Mouse (Mus musculus) erythroid progenitor cell, adult 5-6 weeks (primary cell): Measurements from ENCODE around the gene Hoxb2. TPM values are rescaled to one million over a fixed set of nuclear protein-coding genes. Genes with fewer than 3 reads are reported as not detected.

Experiments used
- ATAC-seq: replicated peaks from 2 replicates; pipeline ENCODE4 v1.8.0; 2016; ENCODE audit warnings: moderate number of reproducible peaks, mild to moderate bottlenecking, moderate TSS enrichment, inconsistent platforms; ENCODE audit not compliant: poor library complexity, low FRiP score, severe bottlenecking
- total RNA-seq, 2 experiments: library from RNA; stranded (forward) in 1 of 2; stranded (reverse) in 1 of 2; fragments of 150-400 nt in 1 of 2; fragments of 186-747, 209-891 nt in 1 of 2; gene quantifications; 2 replicates each; pipeline versions ENCODE4 v1.2.3 to v1.2.4; 2015 to 2017; ENCODE audit warnings: low replicate concordance in 2 of 2

The Hoxb2 gene
- total RNA-seq, 2 experiments from 2014 or later, result not detected

- no peak for ATAC-seq
Observed at GRCm38 (mm10) chr11:96314671-96315343, 35.5 kb upstream of the Hoxb2 start.

DNA sequence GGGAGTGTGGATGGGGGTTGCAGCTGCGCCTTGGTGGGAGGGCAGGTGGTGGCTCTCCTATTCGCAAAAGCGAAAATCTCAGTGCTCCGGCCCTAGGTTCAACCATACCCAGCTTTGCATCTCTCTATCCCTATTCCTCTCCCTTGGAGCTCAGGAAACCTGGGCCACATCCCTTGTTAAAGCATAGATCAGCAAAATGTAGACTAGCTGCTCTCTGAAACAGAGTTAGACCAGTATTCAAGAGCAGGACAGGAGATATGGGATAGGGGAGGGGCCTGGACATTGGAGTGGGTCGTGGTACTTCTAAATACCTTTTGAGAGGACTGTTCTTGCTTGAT lies 35.0 kb upstream of the Hoxb2 start:
- no peak for ATAC-seq

- ATAC-seq, result no peak
Observed at GRCm38 (mm10) chr11:96316696-96317607, 33.4 kb upstream of the Hoxb2 start.

DNA sequence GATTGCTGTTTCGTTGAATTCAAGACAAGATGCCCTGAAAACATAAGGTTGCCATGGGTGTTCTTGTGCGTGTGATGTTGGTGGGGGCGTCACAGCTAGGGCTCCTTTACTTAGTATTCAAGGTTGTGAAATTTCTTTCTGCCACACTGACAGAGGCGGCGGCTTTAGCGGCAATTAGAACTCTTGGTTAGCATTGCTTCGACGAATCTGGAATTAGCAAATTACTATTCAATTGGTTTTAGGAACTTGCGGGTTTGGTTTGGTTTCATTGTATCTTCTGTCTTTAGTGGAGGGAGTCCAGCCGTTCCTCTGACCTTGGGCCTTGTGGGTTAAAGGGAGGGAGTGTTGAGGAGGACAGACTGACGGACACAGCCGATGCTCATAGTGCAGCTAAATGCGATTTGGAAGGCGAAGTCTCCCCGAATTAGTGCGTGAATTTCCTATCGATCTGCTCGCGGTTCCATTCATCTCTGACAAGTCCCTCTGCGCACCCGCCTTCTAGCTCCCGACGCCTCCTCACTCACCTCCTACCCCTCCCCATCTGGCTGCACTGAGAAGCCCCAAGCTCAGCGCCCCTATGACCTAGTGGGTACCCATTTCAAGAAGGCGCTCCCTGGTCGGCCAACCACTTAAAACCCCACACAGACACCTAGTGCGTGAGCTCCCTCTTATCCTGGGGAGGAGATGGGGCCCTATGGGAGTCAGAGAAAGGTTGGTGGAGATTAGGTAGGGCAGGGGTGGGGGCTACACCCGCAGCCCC lies 32.5 kb upstream of the Hoxb2 start, which contains the start of gene Hoxb4:
Gene Hoxb4, plus strand, starts transcription at position 660 of the 760 bp plus-strand sequence.
- no peak for ATAC-seq

GRCm38 (mm10) chr11:96318368-96319070 lies 31.8 kb upstream of the Hoxb2 start:
- ATAC-seq, result no peak

DNA sequence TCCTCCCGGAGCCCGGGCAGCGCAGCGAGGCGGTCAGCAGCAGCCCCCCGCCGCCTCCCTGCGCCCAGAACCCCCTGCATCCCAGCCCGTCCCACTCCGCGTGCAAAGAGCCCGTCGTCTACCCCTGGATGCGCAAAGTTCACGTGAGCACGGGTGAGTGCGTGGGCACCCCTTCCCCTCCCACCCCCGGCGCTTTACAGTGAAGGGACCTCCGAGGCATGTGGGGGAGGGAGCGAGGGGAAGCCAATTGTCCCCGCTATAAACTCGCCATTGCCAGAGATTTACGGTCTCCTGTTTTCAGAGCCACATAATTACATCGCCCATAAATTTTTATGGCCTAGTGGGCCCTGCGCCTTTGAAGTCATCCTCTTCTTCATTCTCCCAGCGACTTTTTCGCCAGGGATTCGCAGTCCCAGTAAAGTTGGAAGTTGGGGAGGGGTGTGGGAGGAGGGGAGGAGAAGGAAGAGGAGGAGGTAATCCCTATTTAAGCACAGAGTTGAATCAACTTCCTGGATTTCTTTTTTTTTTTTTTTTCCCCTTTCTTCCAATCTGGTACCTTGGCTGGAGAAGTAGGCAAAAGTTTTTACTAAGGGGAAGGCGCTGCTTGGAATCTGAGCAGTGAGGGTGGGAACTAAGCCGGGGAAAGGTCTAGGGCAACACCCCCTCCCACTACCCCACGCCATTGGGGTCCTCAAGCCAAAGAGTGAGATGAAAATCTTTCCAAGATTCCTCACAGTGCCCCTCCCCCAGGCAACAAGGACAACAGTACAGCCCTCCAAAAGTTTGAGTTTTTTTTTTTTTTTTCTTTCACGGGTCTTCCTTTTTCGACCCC lies 31.0 kb upstream of the Hoxb2 start:
- no peak for ATAC-seq

DNA sequence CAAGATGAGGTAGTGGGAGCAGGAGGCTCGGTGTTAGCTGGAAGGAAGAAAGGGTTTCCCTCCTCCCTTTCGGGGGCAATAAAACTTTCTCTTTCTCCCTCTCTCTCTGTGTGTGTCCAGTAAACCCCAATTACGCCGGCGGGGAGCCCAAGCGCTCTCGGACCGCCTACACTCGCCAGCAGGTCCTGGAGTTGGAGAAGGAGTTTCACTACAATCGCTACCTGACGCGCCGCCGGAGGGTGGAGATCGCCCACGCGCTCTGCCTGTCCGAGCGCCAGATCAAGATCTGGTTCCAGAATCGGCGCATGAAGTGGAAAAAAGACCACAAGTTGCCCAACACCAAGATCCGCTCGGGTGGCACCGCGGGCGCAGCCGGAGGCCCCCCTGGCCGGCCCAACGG lies 30.4 kb upstream of the Hoxb2 start:
- ATAC-seq, result no peak

GRCm38 (mm10) chr11:96320688-96321087 lies 29.6 kb upstream of the Hoxb2 start:
- ATAC-seq, result no peak

GRCm38 (mm10) chr11:96321846-96322245 lies 28.5 kb upstream of the Hoxb2 start:
- no peak for ATAC-seq

GRCm38 (mm10) chr11:96322738-96323137 lies 27.6 kb upstream of the Hoxb2 start:
- no peak for ATAC-seq

DNA sequence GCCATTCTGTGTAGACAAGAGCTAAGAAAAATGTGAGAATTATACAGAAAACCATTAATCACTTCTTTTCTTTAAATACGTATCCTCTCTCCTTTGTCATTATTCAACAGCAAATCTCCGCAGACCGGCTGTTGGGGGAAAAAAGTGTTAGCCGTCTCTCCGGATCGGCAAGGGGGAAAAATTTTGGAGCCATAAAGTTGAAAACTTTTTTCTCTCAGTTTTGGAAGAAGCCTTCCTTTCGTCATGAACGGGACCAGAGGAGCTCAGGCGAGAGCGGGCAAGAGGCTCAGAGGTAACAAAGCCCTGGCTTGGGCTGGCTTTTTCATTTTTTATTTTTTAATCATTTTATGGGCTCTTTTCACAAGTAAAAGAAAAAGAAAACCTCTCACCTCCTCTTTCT lies 27.2 kb upstream of the Hoxb2 start, which contains the start of gene Hoxb3:
Gene Hoxb3, plus strand, starts transcription at position 173 of the 400 bp plus-strand sequence.
- no peak for ATAC-seq

- ATAC-seq, result no peak
Observed at GRCm38 (mm10) chr11:96324125-96324524, 26.2 kb upstream of the Hoxb2 start.

GRCm38 (mm10) chr11:96324965-96325364 lies 25.4 kb upstream of the Hoxb2 start:
- ATAC-seq, result no peak

GRCm38 (mm10) chr11:96325747-96326212 lies 24.5 kb upstream of the Hoxb2 start:
- ATAC-seq, result no peak

GRCm38 (mm10) chr11:96326705-96327104 lies 23.6 kb upstream of the Hoxb2 start:
- ATAC-seq, result no peak

- no peak for ATAC-seq
Observed at GRCm38 (mm10) chr11:96327122-96327521, 23.2 kb upstream of the Hoxb2 start.

DNA sequence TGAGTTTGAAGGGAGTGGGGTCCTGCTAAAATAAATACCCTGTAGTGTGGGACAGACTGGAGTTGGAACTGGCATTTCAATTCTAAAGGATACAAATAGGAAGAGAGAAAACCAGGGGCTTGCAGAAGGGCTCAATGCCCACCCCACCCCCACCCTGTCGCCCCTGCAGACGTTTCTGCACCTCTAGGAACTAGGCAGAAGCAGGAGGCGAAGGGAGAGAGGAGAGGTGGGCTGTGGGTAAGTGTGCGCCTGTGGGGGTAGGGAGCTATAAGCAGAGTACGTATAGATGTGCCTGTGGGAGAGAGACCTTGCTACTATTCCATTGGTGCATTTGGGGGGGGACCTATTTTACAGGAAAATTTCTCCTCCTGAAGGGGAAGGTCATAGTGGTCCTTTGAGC lies 22.6 kb upstream of the Hoxb2 start:
- no peak for ATAC-seq

DNA sequence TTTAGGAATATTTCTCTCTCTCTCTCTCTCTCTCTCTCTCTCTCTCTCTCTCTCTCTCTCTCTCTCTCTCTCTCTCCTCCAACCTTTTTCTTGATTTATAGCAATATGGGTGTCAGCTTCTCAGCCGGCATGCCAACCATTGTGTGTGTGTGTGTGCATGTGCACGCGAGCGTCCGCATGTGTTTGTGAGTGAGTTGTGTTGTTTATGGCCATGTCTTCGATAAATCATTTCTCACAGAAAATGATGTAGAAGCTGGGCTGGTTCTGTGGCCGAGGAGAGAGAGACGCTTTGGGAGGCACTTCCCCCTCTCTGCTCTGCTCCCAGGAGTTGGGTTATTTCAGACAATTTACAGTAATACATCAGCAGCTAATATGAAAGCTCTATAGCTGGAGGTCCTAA lies 21.7 kb upstream of the Hoxb2 start:
- no peak for ATAC-seq

- no peak for ATAC-seq
Observed at GRCm38 (mm10) chr11:96332105-96332504, 18.2 kb upstream of the Hoxb2 start.
